Mouse (Mus musculus) testis, adult 2 months (tissue): ENCODE data around the gene Il17a. TPM values are rescaled to one million over a fixed set of nuclear protein-coding genes. Genes with fewer than 3 reads are reported as not detected.

ENCODE experiments used
- H3K27ac ChIP-seq: fragments of 200-500 bp; 2 replicates; pipeline ENCODE4 v1.5.1; 2012; ENCODE audit warnings: low read depth, low read length; ENCODE audit not compliant: control insufficient read depth, insufficient read depth
- H3K27me3 ChIP-seq: fragments of 200-500 bp; 2 replicates; pipeline ENCODE4 v1.6.1; 2012; ENCODE audit warnings: mild to moderate bottlenecking, low read length, moderate library complexity; ENCODE audit not compliant: control insufficient read depth, insufficient read depth
- H3K36me3 ChIP-seq: fragments of 200-500 bp; 2 replicates; pipeline ENCODE4 v1.6.1; 2012; ENCODE audit warnings: mild to moderate bottlenecking, low read length; ENCODE audit not compliant: control insufficient read depth, insufficient read depth
- H3K4me1 ChIP-seq: fragments of 200-500 bp; 2 replicates; pipeline ENCODE4 v1.6.1; 2012; ENCODE audit warnings: low read length; ENCODE audit not compliant: control insufficient read depth, insufficient read depth
- H3K4me3 ChIP-seq: fragments of 200-500 bp; 2 replicates; pipeline ENCODE4 v1.5.1; 2012; ENCODE audit warnings: low read depth, mild to moderate bottlenecking, low read length, moderate library complexity, mixed read lengths; ENCODE audit not compliant: control insufficient read depth
- CTCF ChIP-seq: fragments of 200-500 bp; IDR thresholded peaks from 2 replicates; pipeline ENCODE4 v1.5.1; 2012; ENCODE audit warnings: low read depth, mild to moderate bottlenecking, inconsistent platforms, low read length, moderate library complexity; ENCODE audit not compliant: control insufficient read depth, insufficient read depth, insufficient replicate concordance
- POLR2A ChIP-seq: fragments of 200-500 bp; IDR thresholded peaks from 2 replicates; pipeline ENCODE4 v1.6.1; 2012; ENCODE audit warnings: low read depth, mild to moderate bottlenecking, inconsistent platforms, low read length, moderate library complexity; ENCODE audit not compliant: control insufficient read depth
- polyA plus RNA-seq: library from polyadenylated mRNA; depleted of rRNA; stranded (reverse); fragments of >200 nt; gene quantifications from 2 replicates; pipeline ENCODE4 v1.2.3, GENCODE M21; 2012; rRNA removed

Gene Il17a
- not detected in 2 replicates for polyA plus RNA-seq

DNA sequence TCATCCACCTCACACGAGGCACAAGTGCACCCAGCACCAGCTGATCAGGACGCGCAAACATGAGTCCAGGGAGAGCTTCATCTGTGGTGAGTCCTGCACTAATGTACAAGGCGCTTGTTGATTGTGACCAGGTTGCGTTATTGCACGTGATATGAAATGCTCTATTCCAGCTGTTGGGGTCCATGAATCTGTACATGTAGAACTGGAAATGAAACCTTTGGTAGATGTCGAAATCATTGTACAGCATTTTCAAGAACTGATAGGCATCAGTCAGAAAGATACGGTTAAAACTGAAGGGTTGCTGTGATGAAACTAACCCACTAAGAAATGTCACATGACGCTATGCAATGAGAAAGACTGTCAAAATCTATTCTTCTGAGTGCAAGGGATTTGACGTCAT, at the start of gene Il17a:
Il17a (plus strand) TSS at position 3 of the 400 bp plus-strand sequence.
- no peaks in the 10 kb centered on the region for H3K4me1 ChIP-seq
- H3K36me3 ChIP-seq: no peaks in the 10 kb centered on the region
- no peak within 1 kb of the TSS for H3K27ac ChIP-seq
- no peaks in the 10 kb centered on the region for H3K27me3 ChIP-seq
- TF ChIP-seq CTCF (no peak), POLR2A (no peak)
- H3K4me3 ChIP-seq: no peak within 1 kb of the TSS

DNA sequence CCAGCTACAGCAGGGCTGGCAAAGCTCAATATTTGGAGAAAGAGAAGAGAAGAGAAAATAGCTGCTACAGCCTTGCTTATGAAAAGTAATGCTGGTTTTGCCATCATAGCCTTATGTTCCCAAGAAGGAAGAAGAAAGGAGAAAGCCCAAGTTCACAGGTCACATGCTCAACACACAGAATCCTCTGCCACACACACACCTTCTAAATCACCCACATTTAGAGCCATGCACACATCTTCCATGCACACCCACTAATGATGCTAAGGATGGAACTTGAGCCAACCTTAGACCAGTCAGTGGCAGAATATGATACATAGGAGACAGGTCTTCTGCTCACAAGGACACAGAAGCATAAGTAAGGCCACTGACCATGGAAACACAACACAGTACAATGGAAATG, 47.9 kb upstream of the Il17a start:
- H3K4me1 ChIP-seq: no peaks in the 10 kb centered on the region
- no peaks in the 10 kb centered on the region for H3K36me3 ChIP-seq
- TF ChIP-seq CTCF (no peak), POLR2A (no peak)
- H3K27me3 ChIP-seq: no peaks in the 10 kb centered on the region
- H3K4me3 ChIP-seq: no peak overlapping the region
- H3K27ac ChIP-seq: no peak overlapping the region

DNA sequence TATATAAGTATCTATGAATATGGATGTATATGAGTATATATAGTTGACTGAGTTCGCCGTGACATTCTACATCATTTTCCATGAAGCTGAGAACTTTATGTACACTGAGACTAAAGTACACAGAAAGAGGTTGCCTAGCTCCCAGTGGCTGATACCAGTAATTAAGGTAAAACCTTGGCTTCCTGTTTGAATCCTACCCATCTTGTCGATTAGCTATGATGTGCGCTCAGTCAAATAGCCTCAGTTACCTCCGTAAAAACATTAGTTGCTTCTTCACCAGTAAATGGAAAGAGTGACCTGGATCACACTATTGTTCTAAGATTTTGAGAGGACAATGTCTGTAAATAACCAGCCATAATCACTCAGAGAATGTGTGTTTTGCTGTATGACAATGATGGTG, 47.3 kb upstream of the Il17a start:
- Histone ChIP-seq H3K4me1 (no peaks in the 10 kb centered on the region), H3K27ac (no peak overlapping the region), H3K36me3 (no peaks in the 10 kb centered on the region), H3K27me3 (no peaks in the 10 kb centered on the region), H3K4me3 (no peak overlapping the region)
- TF ChIP-seq CTCF (no peak), POLR2A (no peak)

DNA sequence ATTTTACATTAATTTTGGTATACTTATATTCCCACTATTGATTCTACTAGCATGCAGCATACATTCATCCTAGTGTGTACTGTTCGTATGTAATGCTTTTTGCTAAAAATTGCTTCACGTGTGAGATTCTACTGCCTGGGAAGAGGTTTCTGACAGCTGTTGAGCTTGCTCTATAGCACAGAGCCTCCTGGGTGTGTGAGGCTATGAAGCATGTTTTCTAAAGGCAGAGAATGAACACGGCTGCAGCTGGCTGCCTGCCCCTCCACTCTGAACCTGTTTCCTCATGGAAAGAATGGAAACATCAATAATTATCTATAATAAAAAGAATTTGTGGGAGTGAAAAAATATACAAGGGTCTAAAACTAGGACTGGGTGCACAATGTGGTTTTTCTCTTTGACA, 46.9 kb upstream of the Il17a start:
- no peaks in the 10 kb centered on the region for H3K36me3 ChIP-seq
- no peak overlapping the region for H3K27ac ChIP-seq
- no peak for TF ChIP-seq POLR2A
- no peak overlapping the region for H3K4me3 ChIP-seq
- H3K27me3 ChIP-seq: no peaks in the 10 kb centered on the region
- H3K4me1 ChIP-seq: no peaks in the 10 kb centered on the region

GRCm38 (mm10) chr1:20684403-20684802, 46.3 kb upstream of the Il17a start:
- H3K36me3 ChIP-seq: no peaks in the 10 kb centered on the region
- H3K4me1 ChIP-seq: no peaks in the 10 kb centered on the region
- no peak overlapping the region for H3K27ac ChIP-seq
- no peaks in the 10 kb centered on the region for H3K27me3 ChIP-seq
- H3K4me3 ChIP-seq: no peak overlapping the region
- TF ChIP-seq CTCF (no peak), POLR2A (no peak)

DNA sequence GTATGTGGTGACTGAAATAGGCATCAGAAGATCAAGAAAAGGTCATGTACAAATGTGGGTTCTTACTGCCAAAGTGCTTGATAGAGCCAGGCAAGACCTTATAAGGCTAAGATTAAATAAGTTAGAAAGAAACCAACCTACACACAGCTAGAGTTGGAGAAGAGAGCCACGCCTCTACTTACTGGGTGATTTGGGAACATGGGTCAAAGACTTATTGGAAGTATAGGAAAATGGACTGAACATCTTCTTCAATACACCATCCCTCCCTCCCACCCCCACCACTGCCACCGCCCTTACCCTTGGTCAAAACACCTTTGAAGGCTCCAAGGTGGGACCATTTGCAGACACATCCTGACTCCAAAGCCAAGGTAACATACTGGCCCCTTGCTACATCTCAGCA, 45.3 kb upstream of the Il17a start:
- H3K36me3 ChIP-seq: no peaks in the 10 kb centered on the region
- no peak overlapping the region for H3K27ac ChIP-seq
- H3K4me1 ChIP-seq: no peaks in the 10 kb centered on the region
- no peak overlapping the region for H3K4me3 ChIP-seq
- no peaks in the 10 kb centered on the region for H3K27me3 ChIP-seq
- no peak for TF ChIP-seq POLR2A
- no peak for TF ChIP-seq CTCF

DNA sequence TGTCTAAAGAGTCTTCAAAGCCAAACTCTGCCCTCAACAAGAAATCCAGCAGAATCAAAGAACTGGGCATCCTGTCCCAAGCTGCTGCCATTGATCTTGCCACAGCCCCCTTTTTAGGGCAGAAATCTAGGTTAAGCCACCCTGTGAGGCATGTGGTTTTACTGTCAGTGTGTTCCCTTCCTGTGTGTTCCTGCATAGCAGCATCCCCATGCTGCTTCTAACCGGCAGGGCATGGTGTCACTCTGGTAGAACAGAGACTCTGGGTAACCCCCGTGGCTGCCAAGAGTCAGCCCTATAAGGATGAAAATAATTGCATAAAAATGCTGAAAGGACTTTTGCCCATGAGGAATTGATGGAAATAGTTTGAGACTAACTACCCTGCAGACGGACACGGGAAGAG, 44.8 kb upstream of the Il17a start:
- Histone ChIP-seq H3K36me3 (no peaks in the 10 kb centered on the region), H3K27ac (no peak overlapping the region), H3K27me3 (no peaks in the 10 kb centered on the region), H3K4me3 (no peak overlapping the region), H3K4me1 (no peaks in the 10 kb centered on the region)
- TF ChIP-seq POLR2A (no peak), CTCF (no peak)

GRCm38 (mm10) chr1:20691336-20691735, 39.4 kb upstream of the Il17a start:
- no peaks in the 10 kb centered on the region for H3K4me1 ChIP-seq
- TF ChIP-seq CTCF: no peak
- TF ChIP-seq POLR2A: no peak
- no peak overlapping the region for H3K4me3 ChIP-seq
- H3K27ac ChIP-seq: no peak overlapping the region
- no peaks in the 10 kb centered on the region for H3K27me3 ChIP-seq
- H3K36me3 ChIP-seq: no peaks in the 10 kb centered on the region
